18 mouse cellular contexts compared by ENCODE assay signal in genomic region chr7:99448619-99449018, GRCm38 (mm10). TPM values are rescaled to one million over a fixed set of nuclear protein-coding genes. Genes with fewer than 3 reads are reported as not detected.
DNase-seq lines count a peak whose midpoint lies in the region; ATAC-seq lines count a peak whose summit lies in the region.
"Had no signal": no experiment of that assay in that cellular context is flagged by ENCODE, and none has a peak within 500 bp of the region (broad histone marks: within the 10 kb centered on the region; RNA-seq: fewer than 3 reads in every experiment).

No protein-coding gene starts in this region.

- DNase-seq in midbrain, embryonic 10.5 days (ENCODE audit: low spot score) = no peak
- DNase-seq in hindbrain, embryonic 10.5 days (ENCODE audit: low spot score) = no peak
- DNase-seq in midbrain, embryonic 14.5 days = no peak
- no peak for DNase-seq in lung, postnatal 4 days
- DNase-seq in kidney, postnatal 25 days = no peak
- DNase-seq in urinary bladder, postnatal 36 days (ENCODE audit: low spot score in 2 of 2) = no peak
- DNase-seq: adrenal gland, postnatal 25 days; cerebellum, postnatal 10 days; gastrocnemius, postnatal 25 days; kidney, postnatal 14 days had no signal

- H3K4me2 ChIP-seq in midbrain, embryonic 15.5 days = no peak overlapping the region
- no peak overlapping the region for H3K4me2 ChIP-seq in midbrain, embryonic 14.5 days (ENCODE audit: low read length)
- H3K4me2 ChIP-seq: embryonic facial prominence, embryonic 13.5 days; heart, embryonic 13.5 days; liver, embryonic 15.5 days had no signal

- H3K4me3 ChIP-seq in midbrain, embryonic 10.5 days = no peak overlapping the region
- no peak overlapping the region for H3K4me3 ChIP-seq in midbrain, embryonic 15.5 days
- H3K4me3 ChIP-seq in hindbrain, embryonic 10.5 days = no peak overlapping the region
- H3K4me3 ChIP-seq in midbrain, embryonic 14.5 days (replicated peaks; ENCODE audit: low read depth, low read length) = no peak overlapping the region
- H3K4me3 ChIP-seq: embryonic facial prominence, embryonic 13.5 days; heart, embryonic 13.5 days; liver, embryonic 15.5 days had no signal

- 75% methylated on average over 5 of the region's 5 CpGs for WGBS in midbrain, embryonic 10.5 days
- WGBS in midbrain, embryonic 15.5 days = 75% methylated on average over 5 of the region's 5 CpGs
- 76% methylated on average over 5 of the region's 5 CpGs for WGBS in hindbrain, embryonic 10.5 days
- 67% methylated on average over 5 of the region's 5 CpGs for WGBS in midbrain, embryonic 14.5 days

- ATAC-seq in midbrain, embryonic 15.5 days (replicated peaks) = no peak
- ATAC-seq in activated CD4-positive, CD25-positive, alpha-beta regulatory T cell, adult 4 months = peak; percentile 56
- ATAC-seq in midbrain, embryonic 14.5 days (ENCODE audit: low FRiP score, low TSS enrichment) = no peak

- H3K27me3 ChIP-seq in midbrain, embryonic 10.5 days (ENCODE audit: low read depth, poor library complexity, severe bottlenecking) = no peaks in the 10 kb centered on the region
- no peaks in the 10 kb centered on the region for H3K27me3 ChIP-seq in midbrain, embryonic 15.5 days (replicated peaks)
- H3K27me3 ChIP-seq in hindbrain, embryonic 10.5 days (ENCODE audit: insufficient read depth, poor library complexity, severe bottlenecking) = peaks cover 2% of the 10 kb centered on the region; the same call in 1 of the 2 replicates
- H3K27me3 ChIP-seq in midbrain, embryonic 14.5 days (ENCODE audit: control insufficient read depth, insufficient read depth, low read length) = no peaks in the 10 kb centered on the region
- H3K27me3 ChIP-seq: embryonic facial prominence, embryonic 13.5 days; heart, embryonic 13.5 days; liver, embryonic 15.5 days had no signal

- no peaks in the 10 kb centered on the region for H3K9me3 ChIP-seq in midbrain, embryonic 10.5 days (replicated peaks)
- H3K9me3 ChIP-seq in midbrain, embryonic 15.5 days = no peaks in the 10 kb centered on the region
- no peaks in the 10 kb centered on the region for H3K9me3 ChIP-seq in hindbrain, embryonic 10.5 days
- no peaks in the 10 kb centered on the region for H3K9me3 ChIP-seq in midbrain, embryonic 14.5 days (ENCODE audit: control insufficient read depth, low read length)
- H3K9me3 ChIP-seq: embryonic facial prominence, embryonic 13.5 days; heart, embryonic 13.5 days; liver, embryonic 15.5 days had no signal

- H3K9ac ChIP-seq in midbrain, embryonic 15.5 days = no peak overlapping the region
- H3K9ac ChIP-seq in midbrain, embryonic 14.5 days (replicated peaks; ENCODE audit: low read length) = no peak overlapping the region
- H3K9ac ChIP-seq: embryonic facial prominence, embryonic 13.5 days; heart, embryonic 13.5 days; liver, embryonic 15.5 days had no signal

- peak overlapping the region; percentile 65 for H3K27ac ChIP-seq in midbrain, embryonic 10.5 days (replicated peaks)
- H3K27ac ChIP-seq in midbrain, embryonic 15.5 days = no peak overlapping the region
- peak overlapping the region; percentile 79 for H3K27ac ChIP-seq in hindbrain, embryonic 10.5 days
- H3K27ac ChIP-seq in midbrain, embryonic 14.5 days (replicated peaks; ENCODE audit: low read depth, low read length) = peak overlapping the region; percentile 16; the same call in 1 of the 2 replicates
- H3K27ac ChIP-seq: embryonic facial prominence, embryonic 13.5 days; heart, embryonic 13.5 days; liver, embryonic 15.5 days; macrophage; stomach, postnatal 0 days had no signal

- no peaks in the 10 kb centered on the region for H3K36me3 ChIP-seq in midbrain, embryonic 10.5 days
- H3K36me3 ChIP-seq in midbrain, embryonic 15.5 days (replicated peaks) = no peaks in the 10 kb centered on the region
- peaks cover 14% of the 10 kb centered on the region for H3K36me3 ChIP-seq in hindbrain, embryonic 10.5 days
- H3K36me3 ChIP-seq in midbrain, embryonic 14.5 days (ENCODE audit: control insufficient read depth, insufficient read depth, low read length) = peaks cover 7% of the 10 kb centered on the region; the same call in 1 of the 2 replicates
- H3K36me3 ChIP-seq: embryonic facial prominence, embryonic 13.5 days; liver, embryonic 15.5 days had no signal

- peaks cover 46% of the 10 kb centered on the region for H3K4me1 ChIP-seq in midbrain, embryonic 10.5 days
- H3K4me1 ChIP-seq in midbrain, embryonic 15.5 days = peaks cover 21% of the 10 kb centered on the region
- peaks cover 77% of the 10 kb centered on the region for H3K4me1 ChIP-seq in hindbrain, embryonic 10.5 days (replicated peaks)
- H3K4me1 ChIP-seq in midbrain, embryonic 14.5 days (ENCODE audit: control insufficient read depth, insufficient read depth, low read length) = peaks cover 15% of the 10 kb centered on the region; the same call in 1 of the 2 replicates
- H3K4me1 ChIP-seq: liver, embryonic 15.5 days had no signal

RNA-seq across cellular contexts. Expression of gene Klhl35, which starts 17.2 kb away (rescaled TPM):
- 2.9 and 10.0 TPM in 2 replicates for polyA plus RNA-seq in midbrain, embryonic 10.5 days (2016; fragmentation: Nextera tagmentation; extraction: Ambion mirVana)
- 7.1 and 7.5 TPM in 2 replicates for polyA plus RNA-seq in midbrain, embryonic 15.5 days (2015; fragmentation: Nextera tagmentation; extraction: Ambion mirVana)
- not detected for polyA plus RNA-seq in activated CD4-positive, CD25-positive, alpha-beta regulatory T cell, adult 4 months (2017; shearing (Covaris generic))
- polyA plus RNA-seq in hindbrain, embryonic 10.5 days (2016; fragmentation: Nextera tagmentation; extraction: Ambion mirVana) = 5.9 and 24.4 TPM in 2 replicates
- 10.7 and 11.6 TPM in 2 replicates for polyA plus RNA-seq in midbrain, embryonic 14.5 days (2014; fragmentation: Nextera tagmentation; extraction: Ambion mirVana)
- polyA plus RNA-seq: C2C12, macrophage had no signal

RNA-seq across cellular contexts. Expression of gene Rps3, which starts 34.9 kb away (rescaled TPM):
- 681 and 788 TPM in 2 replicates for polyA plus RNA-seq in midbrain, embryonic 10.5 days (2016; fragmentation: Nextera tagmentation; extraction: Ambion mirVana)
- polyA plus RNA-seq in midbrain, embryonic 15.5 days (2015; fragmentation: Nextera tagmentation; extraction: Ambion mirVana) = 382 and 405 TPM in 2 replicates
- 1,000 to 10,000 TPM; 2,602 to 3,921 TPM for polyA plus RNA-seq in activated CD4-positive, CD25-positive, alpha-beta regulatory T cell, adult 4 months (2017; shearing (Covaris generic))
- polyA plus RNA-seq in hindbrain, embryonic 10.5 days (2016; fragmentation: Nextera tagmentation; extraction: Ambion mirVana) = 680 and 779 TPM in 2 replicates
- polyA plus RNA-seq in midbrain, embryonic 14.5 days (2014; fragmentation: Nextera tagmentation; extraction: Ambion mirVana) = 488 and 521 TPM in 2 replicates
